13 mouse cellular contexts compared by ENCODE assay signal in genomic region chr11:34290708-34291107, GRCm38 (mm10). TPM values are rescaled to one million over a fixed set of nuclear protein-coding genes. Genes with fewer than 3 reads are reported as not detected.
"Had no signal": no experiment of that assay in that cellular context is flagged by ENCODE, and none has a peak within 500 bp of the region (broad histone marks: within the 10 kb centered on the region; RNA-seq: fewer than 3 reads in every experiment).

No protein-coding gene starts in this region.

- H3K4me3 ChIP-seq: left cerebral cortex, adult 2 months; limb, embryonic 15.5 days; liver, embryonic 12.5 days; lung, embryonic 15.5 days; megakaryocyte, embryonic 14.5 days had no signal

- H3K27ac ChIP-seq: left cerebral cortex, adult 2 months; limb, embryonic 15.5 days; liver, embryonic 12.5 days; lung, embryonic 15.5 days; macrophage; stomach, postnatal 0 days had no signal

- H3K4me1 ChIP-seq: limb, embryonic 15.5 days; liver, embryonic 12.5 days; lung, embryonic 15.5 days; megakaryocyte, embryonic 14.5 days had no signal

- H3K4me2 ChIP-seq: limb, embryonic 15.5 days; liver, embryonic 12.5 days; lung, embryonic 15.5 days had no signal

- H3K9ac ChIP-seq: limb, embryonic 15.5 days; liver, embryonic 12.5 days; lung, embryonic 15.5 days had no signal

- H3K36me3 ChIP-seq: limb, embryonic 15.5 days; liver, embryonic 12.5 days; lung, embryonic 15.5 days had no signal

- H3K27me3 ChIP-seq: limb, embryonic 15.5 days; liver, embryonic 12.5 days; lung, embryonic 15.5 days; megakaryocyte, embryonic 14.5 days had no signal

- DNase-seq: kidney, adult 8-10 months; kidney, postnatal 25 days; lung, postnatal 14 days; right cerebral cortex, postnatal 14 days; thymus, postnatal 4 days had no signal

- ATAC-seq: intestine, postnatal 0 days; liver, embryonic 12.5 days had no signal

- H3K9me3 ChIP-seq: limb, embryonic 15.5 days; liver, embryonic 12.5 days; lung, embryonic 15.5 days had no signal

RNA-seq across cellular contexts. Expression of gene Fam196b, which starts 23.9 kb away (rescaled TPM):
- polyA plus RNA-seq: macrophage had no signal
